Mouse (Mus musculus) erythroblast, embryonic 14.5 days (primary cell): ENCODE results near the gene AI837181.

Experiments
- GATA1 ChIP-seq: IDR thresholded peaks from 2 replicates; pipeline ENCODE4 v1.6.1; 2012; ENCODE audit warnings: low read length, inconsistent platforms, mixed read lengths
- TAL1 ChIP-seq: IDR thresholded peaks from 3 replicates; pipeline ENCODE4 v1.6.1; 2012; ENCODE audit warnings: low read length, inconsistent platforms, mixed read lengths

- TF ChIP-seq GATA1, result no peak
- no peak for TF ChIP-seq TAL1
These were observed 4.9 kb downstream of the AI837181 start for GRCm38 (mm10) chr19:5429806-5430205.
